Mouse (Mus musculus) 3T3-L1 (cell line): ENCODE data around the gene 2310061I04Rik.
A peak's percentile ranks its signal among the peaks of the same experiment; 100 is the strongest.

Source experiments
- DNase-seq: peaks from one replicate; pipeline ENCODE4 v3.0.0-alpha.2; 2015; ENCODE audit warnings: low read depth, low spot score

2310061I04Rik gene

DNA sequence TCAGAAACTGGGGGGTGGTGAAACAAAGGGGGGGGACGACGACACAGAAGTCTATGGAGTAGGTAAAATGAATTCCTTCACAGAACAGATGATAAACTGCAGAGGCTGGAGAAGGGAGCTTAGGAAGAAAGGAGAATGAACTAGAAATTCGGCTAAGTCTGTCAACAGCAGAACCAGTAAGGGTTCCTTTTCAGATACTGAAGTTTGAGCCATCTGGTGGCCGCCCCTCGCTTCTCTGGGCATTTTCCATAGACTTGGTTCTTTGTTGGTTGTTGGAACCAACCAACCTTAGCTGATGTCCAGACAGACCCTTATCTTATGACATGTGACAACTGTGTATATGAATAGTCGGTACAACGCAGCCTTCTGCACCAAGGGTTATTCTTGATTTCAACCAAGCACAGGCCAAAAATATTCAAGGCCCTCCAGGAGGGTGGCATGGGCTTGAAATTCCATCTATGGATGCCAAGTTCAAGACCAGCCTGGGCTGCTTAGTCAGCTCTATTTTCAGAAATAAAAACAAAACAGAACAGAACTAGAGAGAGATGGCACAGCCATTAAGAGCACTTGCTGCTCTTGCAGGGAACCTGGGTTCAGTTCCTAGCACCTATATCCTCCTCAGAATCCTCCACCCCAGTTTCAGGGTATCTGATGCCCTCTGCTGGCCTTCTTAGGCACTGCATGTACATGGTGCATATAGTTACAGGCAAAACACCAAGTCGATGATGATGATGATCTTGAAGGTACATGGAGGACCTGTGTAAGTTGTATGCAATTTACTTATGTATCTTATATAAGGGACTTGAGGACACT is 26.1 kb downstream of the 2310061I04Rik start:
- DNase-seq, result peak; percentile 68

DNA sequence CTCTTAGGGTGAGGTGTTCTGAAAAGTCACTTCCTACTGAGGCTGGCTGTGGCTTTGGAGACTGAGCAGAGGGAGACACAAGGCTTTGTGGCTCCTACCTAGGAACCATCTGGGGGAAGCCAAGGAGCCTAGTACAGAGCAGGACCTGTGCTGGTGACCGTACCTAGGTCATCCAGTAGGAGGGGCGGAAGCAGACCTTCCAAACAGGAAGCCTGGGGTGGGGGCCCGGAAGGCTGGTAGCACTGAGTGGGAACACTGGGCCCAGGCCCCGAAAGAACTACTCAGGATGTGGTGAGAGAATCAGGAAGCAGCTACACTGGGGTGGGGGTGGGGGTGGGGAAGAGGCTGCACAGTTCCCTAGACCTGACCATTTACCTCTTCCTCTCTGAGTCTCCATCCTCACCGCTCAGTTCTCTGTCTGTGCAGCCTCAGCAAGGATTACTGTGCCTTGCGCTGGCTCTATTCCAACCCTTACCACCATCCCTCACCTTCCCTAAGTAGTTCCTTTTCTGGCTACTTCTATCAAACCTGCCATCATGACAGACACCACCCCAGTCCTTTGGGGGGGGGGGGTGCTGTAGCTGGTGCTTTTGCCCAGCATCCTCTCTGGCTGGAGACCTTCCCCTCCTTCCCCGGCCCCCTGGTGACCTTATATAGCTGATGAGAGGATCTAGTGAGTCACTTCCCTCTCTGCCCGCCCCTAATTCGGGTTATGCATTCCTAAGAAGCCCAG is 26.9 kb downstream of the 2310061I04Rik start:
- DNase-seq, result peak; percentile 91

DNA sequence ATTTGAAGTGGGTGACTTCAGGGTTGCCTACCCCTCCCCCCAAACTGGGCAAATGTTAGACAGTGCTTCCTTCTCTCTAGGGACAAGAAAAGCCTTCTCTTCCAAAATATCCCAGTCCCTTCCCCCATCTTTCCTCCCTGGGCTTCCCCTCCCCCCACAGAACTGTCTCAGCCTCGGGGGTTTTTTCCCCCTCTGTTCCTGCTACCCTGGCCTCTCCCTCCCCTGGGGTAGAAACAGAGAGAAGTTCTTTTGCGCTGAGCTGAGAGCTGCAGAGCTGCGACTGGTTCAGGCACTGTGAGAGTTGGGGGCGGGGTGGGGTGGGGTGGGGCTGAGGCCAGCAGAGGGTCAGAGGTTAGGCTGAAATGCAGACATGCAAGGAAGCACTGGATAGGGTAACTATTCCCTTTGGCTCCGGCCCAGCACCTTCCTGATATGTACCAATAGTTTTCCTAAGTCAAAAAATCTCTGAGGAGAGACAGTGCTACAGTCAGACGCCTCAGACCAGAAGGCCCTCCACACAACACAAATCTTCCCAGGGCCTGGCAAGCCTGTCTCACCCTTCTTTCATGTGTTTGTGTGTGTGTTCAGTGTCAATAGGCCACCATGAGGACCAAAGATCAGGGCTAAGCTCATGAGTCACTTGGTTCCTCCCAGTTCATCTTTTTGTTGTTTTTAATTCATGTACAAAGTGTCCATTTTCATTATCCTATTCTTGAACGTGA is 27.7 kb downstream of the 2310061I04Rik start:
- peak; percentile 64 for DNase-seq

DNA sequence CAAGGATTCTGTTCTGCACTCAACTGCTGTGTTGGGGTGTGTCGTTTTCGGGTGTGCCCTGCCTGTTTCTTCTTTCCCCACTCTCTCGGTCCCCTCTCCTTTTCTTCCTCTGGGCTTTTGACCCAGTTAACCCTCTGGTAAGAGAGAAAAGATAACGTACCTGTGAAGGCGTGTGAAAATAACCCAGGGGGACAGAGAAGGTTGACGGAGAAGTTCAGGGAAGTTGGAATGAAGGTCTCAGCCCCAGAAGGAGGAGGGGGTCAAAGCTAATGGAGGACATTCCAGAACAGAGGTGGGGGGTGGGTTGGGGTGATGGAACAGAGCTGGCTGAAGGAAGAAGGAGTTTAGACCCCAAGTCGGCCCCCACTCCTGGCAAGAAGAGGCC is 28.3 kb downstream of the 2310061I04Rik start:
- peak; percentile 26 for DNase-seq

DNA sequence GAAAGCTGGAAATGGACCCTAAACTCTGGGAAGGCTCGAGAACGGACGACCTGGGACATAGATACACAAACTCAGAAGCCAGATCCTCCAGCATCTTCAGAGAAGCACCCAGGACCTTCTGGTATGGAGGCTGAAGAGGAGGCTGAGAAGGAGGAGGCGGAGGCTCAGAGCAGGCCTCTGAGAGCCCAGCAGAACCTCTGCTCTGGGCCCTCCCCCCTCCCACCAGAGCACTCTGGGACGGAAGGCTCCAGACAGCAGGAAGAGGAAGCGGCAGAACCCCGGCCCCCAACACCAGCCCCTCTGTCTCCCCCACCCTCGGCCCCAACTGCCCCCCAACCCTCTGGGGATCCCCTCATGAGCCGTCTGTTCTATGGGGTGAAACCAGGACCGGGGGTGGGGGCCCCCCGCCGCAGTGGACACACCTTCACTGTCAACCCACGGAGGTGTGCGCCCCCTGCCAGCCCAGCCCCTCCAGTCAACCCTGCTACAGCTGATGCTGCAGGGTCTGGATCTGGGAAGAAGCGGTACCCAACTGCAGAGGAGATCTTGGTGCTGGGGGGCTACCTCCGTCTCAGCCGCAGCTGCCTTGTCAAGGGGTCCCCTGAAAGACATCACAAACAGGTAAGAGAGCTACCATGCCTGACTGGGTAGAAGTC is 28.9 kb downstream of the 2310061I04Rik start:
- peak; percentile 66 for DNase-seq

DNA sequence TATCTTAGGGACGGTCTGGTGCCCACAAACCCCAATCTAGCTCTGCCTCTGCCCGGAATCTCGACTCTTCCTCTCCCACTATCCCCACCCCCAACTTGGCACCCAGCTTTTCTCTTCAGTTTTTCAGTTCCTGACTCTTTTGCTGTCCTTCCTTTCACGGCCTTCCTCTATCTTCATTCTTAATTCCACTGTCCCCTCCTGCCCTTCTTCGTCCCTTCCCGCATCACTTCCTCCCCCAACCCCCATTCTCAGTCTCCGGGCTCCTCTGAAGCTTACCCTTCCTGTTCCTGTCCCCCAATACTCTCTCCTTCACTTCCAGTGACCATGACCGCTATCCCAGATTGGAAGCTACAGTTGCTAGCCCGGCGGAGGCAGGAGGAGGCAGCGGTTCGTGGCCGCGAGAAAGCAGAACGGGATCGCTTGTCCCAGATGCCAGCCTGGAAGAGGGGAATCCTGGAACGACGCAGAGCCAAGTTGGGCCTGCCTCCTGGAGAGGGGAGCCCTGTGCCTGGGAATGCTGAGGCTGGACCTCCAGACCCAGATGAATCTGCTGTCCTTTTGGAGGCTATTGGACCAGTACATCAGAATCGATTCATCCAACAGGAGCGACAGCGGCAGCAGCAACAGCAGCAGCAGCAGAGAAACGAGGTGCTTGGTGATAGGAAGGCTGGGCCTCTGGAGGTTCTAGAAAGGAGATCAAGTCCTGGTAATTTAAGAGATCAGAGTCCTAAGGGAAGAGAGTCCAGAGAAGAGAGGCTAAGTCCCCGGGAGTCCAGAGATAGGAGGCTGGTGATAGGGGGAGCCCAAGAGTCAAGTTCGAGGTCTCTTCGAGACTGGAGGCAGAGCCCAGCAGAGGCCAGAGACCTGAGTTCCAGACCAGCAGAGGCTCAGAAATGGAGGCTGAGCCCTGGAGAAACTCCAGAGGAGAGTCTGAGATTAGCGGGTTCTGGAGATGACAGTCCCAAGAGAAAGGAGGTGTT is 30.0 kb downstream of the 2310061I04Rik start:
- DNase-seq, result peak; percentile 82

DNA sequence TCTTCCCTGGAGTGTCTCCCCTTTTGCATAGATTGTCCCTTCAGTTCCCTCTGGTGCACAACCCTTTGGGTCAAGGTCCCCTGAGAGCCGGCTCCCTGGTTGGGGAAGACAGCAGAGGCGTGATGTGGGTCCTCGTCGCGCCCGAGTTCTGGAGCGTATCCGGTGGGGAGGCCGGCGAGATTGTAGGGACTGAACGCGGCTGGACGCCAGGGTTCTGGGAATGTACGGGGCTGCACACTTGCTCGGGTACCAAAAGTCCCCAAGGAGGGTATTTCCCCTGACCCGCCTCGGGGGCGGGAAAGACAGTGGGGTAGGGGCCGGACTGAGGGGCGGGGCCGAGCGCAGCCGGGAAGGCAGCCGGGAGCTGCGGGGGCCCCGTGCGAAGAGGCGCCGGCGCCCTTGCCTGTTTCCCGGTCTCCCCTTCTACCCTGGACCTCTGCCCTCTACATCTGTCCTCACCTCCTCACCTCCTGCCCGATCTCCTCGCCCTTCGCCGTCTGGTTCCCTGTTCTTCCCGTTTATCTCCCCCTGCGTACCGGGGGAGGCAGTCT is 30.9 kb downstream of the 2310061I04Rik start:
- peak; percentile 76 for DNase-seq

DNA sequence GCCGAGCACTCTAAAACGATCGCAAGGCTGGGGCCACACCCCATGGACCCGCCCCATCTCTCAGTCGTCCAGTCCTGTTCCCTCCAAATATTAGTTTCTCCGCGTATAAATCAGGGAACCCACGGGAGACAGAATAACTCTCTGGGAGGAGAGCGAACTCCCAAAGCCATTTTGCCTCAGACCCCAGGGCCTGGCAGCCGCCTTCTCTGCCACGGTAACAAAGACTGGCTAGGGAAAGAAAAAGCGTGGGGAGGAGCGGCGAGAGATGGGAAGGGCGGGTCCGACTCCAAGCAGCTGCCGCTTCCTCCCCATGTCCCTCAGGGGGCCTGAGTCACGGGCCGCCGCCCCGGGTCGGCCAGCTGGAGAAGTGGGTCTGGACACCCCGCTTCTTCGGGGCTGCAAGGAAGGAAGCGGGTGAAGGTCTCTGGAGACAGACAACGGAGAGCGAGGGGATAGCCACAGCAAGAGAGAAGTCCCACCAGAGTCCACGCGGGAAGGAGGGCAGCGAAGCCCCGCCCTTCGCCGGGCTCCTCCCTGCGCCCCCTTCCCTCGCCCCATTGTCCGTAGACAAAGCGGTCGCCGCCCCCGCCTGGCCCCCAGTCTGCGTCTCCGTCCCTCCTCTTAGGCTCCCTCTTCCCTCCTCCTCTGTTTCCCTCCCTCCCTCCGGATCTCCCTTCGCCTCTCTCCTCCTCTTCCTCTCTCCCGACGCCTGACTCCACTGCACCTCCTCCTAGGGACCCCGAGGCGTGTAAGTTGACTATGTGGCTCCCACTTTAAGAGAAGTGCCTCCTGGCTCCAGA is 31.6 kb downstream of the 2310061I04Rik start, which contains the start of gene Ppp1r18:
Gene Ppp1r18 (plus strand): TSS at position 113 of the 800 bp plus-strand sequence.
- peak; percentile 88 for DNase-seq

DNA sequence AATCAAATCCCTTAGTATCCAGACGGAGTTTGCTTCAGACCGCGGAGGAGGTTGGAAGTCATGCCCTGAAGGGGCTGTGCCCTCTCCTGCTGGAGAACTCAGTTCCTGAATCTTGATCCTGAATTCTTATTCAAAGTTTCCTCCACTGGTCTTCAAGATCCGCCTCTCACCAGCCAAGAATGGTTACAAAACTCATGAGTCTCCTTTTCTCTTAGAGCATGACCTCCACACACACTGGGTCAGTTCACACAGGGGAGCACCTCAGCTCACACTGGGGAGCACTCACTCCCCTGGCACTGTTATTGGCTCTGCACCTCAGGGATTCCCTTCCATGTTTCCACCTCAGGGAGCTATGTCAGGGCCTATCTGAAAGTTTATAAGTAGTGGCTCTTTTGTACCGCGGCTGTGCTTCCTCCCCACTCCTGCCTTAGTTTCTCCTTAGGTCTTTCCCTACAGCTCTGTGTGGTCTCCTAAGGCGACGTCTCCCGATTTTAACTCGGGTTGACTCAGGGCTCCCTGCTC is 32.3 kb downstream of the 2310061I04Rik start:
- DNase-seq, result no peak

DNA sequence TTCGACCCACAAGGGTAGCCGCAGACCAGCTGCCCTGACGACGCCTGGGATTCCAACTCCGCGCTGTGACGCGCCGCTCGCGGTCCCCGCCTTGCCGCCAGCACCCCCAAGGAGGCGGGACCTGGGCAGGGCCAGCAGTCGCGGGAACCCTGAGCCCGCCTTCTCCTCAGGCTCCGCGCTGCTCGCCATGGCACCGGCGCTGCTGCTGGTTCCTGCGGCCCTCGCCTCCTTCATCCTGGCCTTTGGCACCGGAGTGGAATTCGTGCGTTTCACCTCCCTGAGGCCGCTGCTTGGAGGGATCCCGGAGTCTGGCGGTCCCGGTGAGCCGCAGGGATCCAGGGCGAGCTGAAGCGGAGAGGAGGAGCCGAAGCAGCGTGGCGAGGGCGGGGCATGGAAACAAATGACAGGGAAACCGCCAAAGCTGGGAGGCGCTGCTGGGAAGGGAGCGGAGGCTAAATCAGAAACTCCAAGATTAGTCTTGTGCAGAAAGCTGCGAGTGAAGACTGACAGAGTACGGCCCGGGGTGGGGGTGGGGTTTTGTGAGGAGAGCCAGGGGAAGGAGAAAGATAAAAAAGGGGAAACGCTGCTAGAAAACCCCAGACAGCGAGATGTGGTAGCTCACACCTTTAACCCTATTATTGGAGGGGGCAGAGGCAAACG is 35.9 kb downstream of the 2310061I04Rik start, which contains the start of gene Nrm:
Gene Nrm (plus strand): TSS at position 121 of the 660 bp plus-strand sequence.
- peak; percentile 95 for DNase-seq

DNA sequence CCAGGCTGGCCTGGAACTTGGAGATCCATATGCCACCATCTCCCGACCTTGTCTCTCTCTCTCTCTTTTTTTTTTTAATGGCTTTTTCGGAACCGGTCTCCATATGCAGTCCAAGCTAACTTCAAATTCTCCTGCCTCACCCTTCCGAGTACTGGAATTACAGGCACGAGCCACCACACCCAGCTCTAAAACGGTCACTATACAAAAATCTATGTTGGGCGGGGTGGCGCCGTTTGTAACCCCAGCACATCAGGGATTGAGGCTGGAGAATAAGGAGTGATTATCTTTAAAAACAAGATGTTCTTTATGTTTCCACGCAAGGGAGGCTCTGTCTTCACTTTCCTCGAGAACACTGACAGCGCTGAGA is 36.4 kb downstream of the 2310061I04Rik start:
- no peak for DNase-seq

DNA sequence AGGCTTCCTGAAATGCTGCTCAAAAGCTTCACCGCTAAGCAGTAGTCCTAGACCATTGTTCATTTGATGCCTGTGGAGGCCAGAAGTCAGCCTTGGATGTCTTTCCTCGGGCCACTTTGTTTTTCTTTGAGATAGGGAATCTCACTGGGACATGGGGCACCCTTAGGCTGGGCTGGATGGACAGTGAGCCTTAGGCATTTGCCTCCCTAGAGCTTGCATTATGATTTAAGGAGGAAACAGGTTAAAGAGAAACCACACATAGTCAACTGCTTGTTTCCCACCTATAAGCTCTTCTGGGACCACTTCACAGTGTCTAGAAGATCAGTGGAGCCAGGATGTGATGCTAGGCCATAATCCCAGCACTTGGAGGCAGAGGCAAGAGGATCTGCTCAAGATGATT is 37.4 kb downstream of the 2310061I04Rik start:
- DNase-seq, result no peak

DNA sequence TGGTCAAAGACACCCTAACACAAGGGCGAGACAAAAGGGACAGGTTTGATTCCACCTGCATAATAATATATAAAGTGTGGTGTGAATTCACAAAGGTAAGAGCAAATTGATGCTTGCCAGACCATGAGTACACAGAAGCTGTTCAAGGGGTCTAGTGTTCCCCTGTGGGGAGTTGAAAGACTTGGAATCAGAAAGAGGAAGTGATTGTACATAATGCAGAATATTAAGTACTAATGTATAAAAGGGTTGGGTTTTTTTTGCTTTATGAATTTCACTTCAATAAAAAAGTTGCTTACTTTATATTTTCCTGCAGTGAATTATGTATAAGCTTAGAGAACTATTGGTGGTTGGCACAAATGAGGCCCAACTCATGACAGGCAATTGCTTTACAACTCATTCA is 37.9 kb downstream of the 2310061I04Rik start:
- no peak for DNase-seq

DNA sequence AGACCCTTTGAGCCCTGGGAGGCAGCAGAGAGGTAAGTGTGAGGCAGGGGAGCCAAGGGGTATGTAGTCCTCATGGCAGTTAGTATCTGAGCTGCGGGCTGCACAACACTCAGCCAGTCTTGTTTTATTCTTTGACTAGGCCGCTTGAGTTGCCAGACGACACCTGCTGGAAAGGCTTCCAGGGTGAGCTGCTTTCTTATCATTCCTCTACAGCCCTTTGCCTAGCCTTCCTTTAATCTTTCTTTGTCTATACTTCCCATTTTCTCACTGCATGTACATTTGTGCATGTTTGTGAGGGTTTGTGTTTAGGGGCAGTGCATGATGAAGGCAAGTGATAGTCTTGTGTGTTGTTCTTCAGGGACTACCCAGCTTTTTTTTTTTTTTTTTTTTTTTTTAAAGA is 46.3 kb downstream of the 2310061I04Rik start:
- no peak for DNase-seq

DNA sequence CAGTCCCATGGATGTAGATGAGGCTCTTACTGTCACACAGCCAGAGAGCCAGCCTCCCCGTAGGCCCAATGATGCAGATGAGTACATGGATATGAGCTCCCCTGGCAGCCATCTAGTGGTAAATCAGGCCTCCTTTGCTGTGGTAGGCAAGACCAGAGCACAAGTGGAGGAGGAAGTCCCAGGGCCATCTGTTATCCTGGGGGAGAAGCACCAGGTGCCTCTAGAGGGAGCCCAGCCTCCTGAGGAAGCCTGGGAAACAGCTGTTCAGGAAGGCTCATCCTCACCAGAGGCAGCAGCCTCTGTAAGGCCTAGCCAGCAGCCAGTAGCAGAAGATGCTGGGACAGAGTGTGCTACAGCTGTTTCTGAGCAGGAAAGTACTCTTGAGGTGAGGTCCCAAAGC is 49.1 kb downstream of the 2310061I04Rik start:
- DNase-seq, result peak; percentile 54

DNA sequence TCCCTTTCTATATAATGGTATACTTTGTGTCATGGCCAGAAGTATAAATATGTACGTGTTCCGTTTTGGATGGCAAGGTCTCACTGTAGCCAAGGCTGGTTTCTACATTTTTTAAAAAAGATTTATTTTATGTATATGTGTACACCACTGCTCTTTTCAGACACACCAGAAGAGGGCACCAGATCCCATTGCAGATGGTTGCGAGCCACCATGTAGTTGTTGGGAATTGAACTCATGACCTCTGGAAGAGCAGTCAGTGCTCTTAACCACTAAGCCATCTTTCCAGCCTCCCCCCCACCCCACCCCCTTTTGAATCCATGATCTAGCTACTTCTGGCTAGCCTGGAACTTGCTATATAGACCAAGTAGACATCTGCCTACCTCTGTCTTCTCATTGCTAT is 53.7 kb downstream of the 2310061I04Rik start:
- DNase-seq, result peak; percentile 55
